Mouse (Mus musculus) heart, postnatal 25 days (tissue): ENCODE measurements at regions not wholly inside any gene's neighbourhood (a gene's known extent, or its start where the extent isn't known, plus 50 kb on each side); places are given as distances from the start of the nearest gene placed in this dataset.

ENCODE experiments used
- DNase-seq: peaks from one replicate; pipeline ENCODE4 v3.0.0; 2022; ENCODE audit warnings: low spot score
- intact Hi-C: fragments of 180-260 bp; cut with DNase I; formaldehyde crosslinking; loops from one replicate; pipeline ENCODE4 v1.15.1; 2025

- DNase-seq: no peak
- intact Hi-C loops: no loop called here
Measured at GRCm38 (mm10) chr14:68973636-68974101, 320.4 kb downstream of the Synb start.

GRCm38 (mm10) chr14:68966758-68967157 is 327.3 kb downstream of the Synb start:
- intact Hi-C loops: loop anchor here (2.0 kb wide), 1 partner anchor 232 kb away; no protein-coding TSS in a partner anchor
- DNase-seq: no peak

GRCm38 (mm10) chr14:68954577-68955460 is 339.3 kb downstream of the Synb start:
- DNase-seq: no peak
- intact Hi-C loops: no loop called here

GRCm38 (mm10) chr14:68945906-68946305 is 348.2 kb downstream of the Synb start:
- intact Hi-C loops: no loop called here
- DNase-seq: no peak

GRCm38 (mm10) chr14:68945434-68945833 is 348.7 kb downstream of the Synb start:
- intact Hi-C loops: no loop called here
- DNase-seq: no peak

- intact Hi-C loops: no loop called here
- no peak for DNase-seq
Measured at GRCm38 (mm10) chr14:68941759-68942158, 352.3 kb downstream of the Synb start.

GRCm38 (mm10) chr14:68941132-68941690 is 352.9 kb downstream of the Synb start:
- intact Hi-C loops: no loop called here
- DNase-seq: no peak

GRCm38 (mm10) chr14:68935303-68935662 is 358.8 kb downstream of the Synb start:
- no peak for DNase-seq
- intact Hi-C loops: no loop called here

GRCm38 (mm10) chr14:68934611-68935302 is 359.3 kb downstream of the Synb start:
- DNase-seq: no peak

GRCm38 (mm10) chr14:68927814-68928213 is 366.3 kb downstream of the Synb start:
- intact Hi-C loops: no loop called here
- DNase-seq: no peak

More at GRCm38 (mm10) chr14:68934611-68935302, 359.3 kb downstream of the Synb start:
- intact Hi-C loops: no loop called here

GRCm38 (mm10) chr14:68923054-68923453 is 371.0 kb downstream of the Synb start:
- intact Hi-C loops: no loop called here
- DNase-seq: no peak

GRCm38 (mm10) chr14:68922035-68922434 is 372.1 kb downstream of the Synb start:
- DNase-seq: no peak
- intact Hi-C loops: no loop called here

GRCm38 (mm10) chr14:68918526-68919045 is 375.5 kb downstream of the Synb start:
- DNase-seq: no peak
- intact Hi-C loops: no loop called here

GRCm38 (mm10) chr14:68899921-68900320 is 394.2 kb downstream of the Synb start:
- no peak for DNase-seq
- intact Hi-C loops: no loop called here

- intact Hi-C loops: no loop called here
Measured at GRCm38 (mm10) chr14:68877171-68877570, 416.9 kb downstream of the Synb start.

GRCm38 (mm10) chr14:68861071-68861470 is 433.0 kb downstream of the Synb start:
- DNase-seq: no peak
- intact Hi-C loops: no loop called here

More at GRCm38 (mm10) chr14:68877171-68877570, 416.9 kb downstream of the Synb start:
- no peak for DNase-seq

- intact Hi-C loops: no loop called here
- no peak for DNase-seq
Measured at GRCm38 (mm10) chr14:68857948-68858347, 436.2 kb downstream of the Synb start.

- intact Hi-C loops: no loop called here
- no peak for DNase-seq
Measured at GRCm38 (mm10) chr14:68848506-68848905, 445.6 kb downstream of the Synb start.

GRCm38 (mm10) chr14:68847609-68848008 is 446.5 kb downstream of the Synb start:
- intact Hi-C loops: no loop called here
- no peak for DNase-seq

GRCm38 (mm10) chr14:68820241-68820640 is 473.9 kb downstream of the Synb start:
- intact Hi-C loops: no loop called here
- DNase-seq: no peak
